Mouse (Mus musculus): ENCODE data around the gene Npepps.

DNA sequence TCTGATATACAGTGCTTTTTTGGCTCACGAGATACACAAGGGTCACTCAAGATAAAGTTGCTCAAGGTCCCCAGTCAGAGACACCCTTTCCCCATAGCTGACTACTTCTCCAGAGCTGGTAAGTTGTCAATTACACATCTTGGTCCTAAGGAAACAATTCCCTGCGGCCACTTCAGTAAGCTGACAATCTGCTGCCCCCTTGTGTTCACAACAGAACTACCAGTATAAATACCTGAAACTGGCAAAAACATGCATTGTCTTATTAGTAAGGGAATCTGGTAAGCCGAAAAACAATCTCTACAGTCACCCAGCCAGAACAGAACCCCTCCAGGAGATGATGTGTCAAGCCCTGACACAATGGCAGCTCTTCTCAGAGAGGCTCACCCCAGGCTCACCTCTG lies 103.6 kb downstream of the Npepps start:
- TF ChIP-seq CTCF (IDR thresholded peaks at IDR 0.05) = peak; percentile 81
- TF ChIP-seq POLR2A (IDR thresholded peaks at IDR 0.05; ENCODE audit: insufficient read depth, low read depth, low read length) = no peak

Measured in heart, adult 2 months (tissue).